In the genomic region with DNA sequence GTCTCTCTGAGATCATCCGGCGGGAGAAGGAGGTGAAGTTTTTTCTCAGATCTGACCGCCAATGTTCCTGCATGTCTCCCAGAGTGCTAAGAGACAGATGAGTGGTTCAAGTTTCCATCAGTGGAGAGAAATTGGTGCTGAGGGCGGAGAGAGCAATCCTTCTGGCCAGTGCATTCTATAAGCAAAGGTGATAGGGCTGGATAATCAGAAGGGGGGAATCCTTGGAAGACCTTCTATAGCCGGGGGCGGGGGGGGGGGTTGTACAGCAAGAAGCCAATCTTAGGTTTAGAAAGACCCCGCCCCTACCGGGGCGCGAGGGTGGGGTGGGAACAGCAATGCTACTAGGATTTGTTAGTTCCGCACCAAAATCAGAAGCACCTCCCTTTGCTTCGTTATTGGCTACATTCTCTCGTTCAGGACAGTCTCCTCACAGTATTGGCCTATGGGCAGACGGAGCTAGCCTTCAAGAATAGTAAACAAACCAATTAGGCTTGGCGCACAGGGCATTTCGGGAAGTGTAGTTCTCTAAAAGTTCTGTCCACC, we compare ENCODE assay signal across 8 mouse cellular contexts. TPM values are rescaled to one million over a fixed set of nuclear protein-coding genes. Genes with fewer than 3 reads are reported as not detected.
DNase-seq lines count a peak whose midpoint lies in the region; ATAC-seq and TF ChIP-seq lines count a peak whose summit lies in the region.

No protein-coding gene starts in this region.

- peak; percentile 71 for DNase-seq in c-Kit-negative CD71-positive TER-119-positive erythroid progenitor cells, embryonic 14.5 days (ENCODE audit: low read depth, low spot score)
- DNase-seq in forebrain, embryonic 10.5 days (ENCODE audit: extremely low spot score, low spot score), result peak; percentile 76
- peak; percentile 84 to 92 for DNase-seq in kidney, postnatal 25 days
- peak; percentile 86 to 89 (median 87) for DNase-seq in liver, embryonic 14.5 days (ENCODE audit: low read depth in 3 of 3, low spot score in 3 of 3)
- peak; percentile 79 for DNase-seq in neural tube, embryonic 11.5 days (ENCODE audit: low spot score)
- DNase-seq in stomach, postnatal 0 days (ENCODE audit: low spot score), result peak; percentile 78

- TF ChIP-seq CTCF in liver, embryonic 14.5 days (IDR thresholded peaks at IDR 0.05; ENCODE audit: low read depth), result no peak
- TF ChIP-seq CTCF in stomach, postnatal 0 days (IDR thresholded peaks at IDR 0.05; ENCODE audit: low read depth), result no peak

- H3K9me3 ChIP-seq in forebrain, embryonic 10.5 days, result no peaks in the 10 kb centered on the region
- H3K9me3 ChIP-seq in heart, embryonic 15.5 days (replicated peaks), result no peaks in the 10 kb centered on the region
- H3K9me3 ChIP-seq in liver, embryonic 14.5 days (ENCODE audit: control insufficient read depth, low read length), result no peaks in the 10 kb centered on the region
- H3K9me3 ChIP-seq in neural tube, embryonic 11.5 days (ENCODE audit: control insufficient read depth, low read length), result no peaks in the 10 kb centered on the region
- no peaks in the 10 kb centered on the region for H3K9me3 ChIP-seq in stomach, postnatal 0 days (ENCODE audit: control insufficient read depth, low read length)

- peak; percentile 93 for ATAC-seq in CD4-positive, CD25-positive, alpha-beta regulatory T cell, adult 4 months
- ATAC-seq in heart, embryonic 15.5 days (replicated peaks; ENCODE audit: insufficient number of reproducible peaks, insufficient read depth, low FRiP score, low read depth), result peak; percentile 84
- peak; percentile 85 for ATAC-seq in liver, embryonic 14.5 days (ENCODE audit: insufficient read depth)
- peak; percentile 87 for ATAC-seq in neural tube, embryonic 11.5 days (ENCODE audit: insufficient read depth, low FRiP score, low TSS enrichment)
- ATAC-seq in stomach, postnatal 0 days (ENCODE audit: low FRiP score, low TSS enrichment), result peak; percentile 95

- H3K36me3 ChIP-seq in forebrain, embryonic 10.5 days (replicated peaks), result no peaks in the 10 kb centered on the region
- H3K36me3 ChIP-seq in heart, embryonic 15.5 days, result no peaks in the 10 kb centered on the region
- no peaks in the 10 kb centered on the region for H3K36me3 ChIP-seq in liver, embryonic 14.5 days (replicated peaks; ENCODE audit: control insufficient read depth, insufficient read depth, low read depth)
- no peaks in the 10 kb centered on the region for H3K36me3 ChIP-seq in neural tube, embryonic 11.5 days (ENCODE audit: control insufficient read depth, insufficient read depth, low read length)
- H3K36me3 ChIP-seq in stomach, postnatal 0 days (ENCODE audit: control insufficient read depth, insufficient read depth, low read length), result no peaks in the 10 kb centered on the region

- H3K4me2 ChIP-seq in heart, embryonic 15.5 days, result peak overlapping the region; percentile 98
- H3K4me2 ChIP-seq in liver, embryonic 14.5 days (ENCODE audit: low read depth), result peak overlapping the region; percentile 99
- peak overlapping the region; percentile 90 for H3K4me2 ChIP-seq in neural tube, embryonic 11.5 days (ENCODE audit: low read depth)
- peak overlapping the region; percentile 95 for H3K4me2 ChIP-seq in stomach, postnatal 0 days (replicated peaks; ENCODE audit: low read depth)

- H3K27me3 ChIP-seq in forebrain, embryonic 10.5 days (ENCODE audit: poor library complexity, severe bottlenecking), result no peaks in the 10 kb centered on the region
- H3K27me3 ChIP-seq in heart, embryonic 15.5 days, result no peaks in the 10 kb centered on the region
- no peaks in the 10 kb centered on the region for H3K27me3 ChIP-seq in liver, embryonic 14.5 days (ENCODE audit: control insufficient read depth, insufficient read depth, low read length)
- no peaks in the 10 kb centered on the region for H3K27me3 ChIP-seq in neural tube, embryonic 11.5 days (ENCODE audit: control insufficient read depth, insufficient read depth, low read length)
- H3K27me3 ChIP-seq in stomach, postnatal 0 days (ENCODE audit: control insufficient read depth, insufficient read depth, low read length), result no peaks in the 10 kb centered on the region

- TF ChIP-seq EP300 in liver, embryonic 14.5 days (IDR thresholded peaks at IDR 0.05; ENCODE audit: low read depth), result no peak
- no peak for TF ChIP-seq EP300 in stomach, postnatal 0 days (optimal IDR thresholded peaks at IDR 0.05)

- under 1% methylated on average over 16 of the region's 16 CpGs for WGBS in forebrain, embryonic 10.5 days
- WGBS in heart, embryonic 15.5 days, result under 1% methylated on average over 16 of the region's 16 CpGs
- 2% methylated on average over 16 of the region's 16 CpGs for WGBS in liver, embryonic 14.5 days (ENCODE audit: insufficient replicate concordance)
- under 1% methylated on average over 16 of the region's 16 CpGs for WGBS in neural tube, embryonic 11.5 days
- 1% methylated on average over 16 of the region's 16 CpGs for WGBS in stomach, postnatal 0 days

- H3K4me3 ChIP-seq in forebrain, embryonic 10.5 days, result peak overlapping the region; percentile 84
- peak overlapping the region; percentile 91 for H3K4me3 ChIP-seq in heart, embryonic 15.5 days
- peak overlapping the region; percentile 75 to 84 for H3K4me3 ChIP-seq in liver, embryonic 14.5 days (ENCODE audit: insufficient read depth in 1 of 2, low read depth in 2 of 2, low read length in 2 of 2)
- peak overlapping the region; percentile 72 for H3K4me3 ChIP-seq in neural tube, embryonic 11.5 days (ENCODE audit: low read depth, low read length)
- H3K4me3 ChIP-seq in stomach, postnatal 0 days (ENCODE audit: low read depth, low read length), result peak overlapping the region; percentile 84

- peak overlapping the region; percentile 97 for H3K27ac ChIP-seq in forebrain, embryonic 10.5 days
- peak overlapping the region; percentile 94 for H3K27ac ChIP-seq in heart, embryonic 15.5 days
- H3K27ac ChIP-seq in liver, embryonic 14.5 days, result peak overlapping the region; percentile 24; the same call in 1 of the 2 replicates
- H3K27ac ChIP-seq in neural tube, embryonic 11.5 days (ENCODE audit: low read depth, low read length), result 0 out of 2 replicates have a peak overlapping the region, but pooled peaks have one; percentile 20
- H3K27ac ChIP-seq in stomach, postnatal 0 days (replicated peaks), result peak overlapping the region; percentile 96

- H3K9ac ChIP-seq in heart, embryonic 15.5 days, result peak overlapping the region; percentile 89
- H3K9ac ChIP-seq in liver, embryonic 14.5 days (replicated peaks), result peak overlapping the region; percentile 91
- peak overlapping the region; percentile 48; the same call in 1 of the 2 replicates for H3K9ac ChIP-seq in neural tube, embryonic 11.5 days (ENCODE audit: low read length)
- peak overlapping the region; percentile 89; the same call in 1 of the 2 replicates for H3K9ac ChIP-seq in stomach, postnatal 0 days (ENCODE audit: low read length)

- peaks cover 30% of the 10 kb centered on the region for H3K4me1 ChIP-seq in forebrain, embryonic 10.5 days
- H3K4me1 ChIP-seq in heart, embryonic 15.5 days (replicated peaks), result peaks cover 7% of the 10 kb centered on the region
- peaks cover 3 to 8% of the 10 kb centered on the region in 2 experiments for H3K4me1 ChIP-seq in liver, embryonic 14.5 days (replicated peaks; ENCODE audit: control insufficient read depth in 2 of 2, insufficient read depth in 2 of 2, low read length in 1 of 2)
- H3K4me1 ChIP-seq in neural tube, embryonic 11.5 days (ENCODE audit: control insufficient read depth, insufficient read depth, low read length), result peaks cover 5% of the 10 kb centered on the region
- H3K4me1 ChIP-seq in stomach, postnatal 0 days (replicated peaks; ENCODE audit: control insufficient read depth, insufficient read depth), result 0 out of 2 replicates have a peak, but pooled peaks cover 2% of the 10 kb centered on the region

RNA-seq across cellular contexts. Expression of a gene that starts 0.9 kb away (rescaled TPM):
- polyA plus RNA-seq in CD4-positive, CD25-positive, alpha-beta regulatory T cell, adult 4 months (2017; shearing (Covaris generic)), result 10 to 100 TPM; 10.0 to 10.4 TPM
- polyA plus RNA-seq in forebrain, embryonic 10.5 days (2016; fragmentation: Nextera tagmentation; extraction: Ambion mirVana), result 2.7 and 4.2 TPM in 2 replicates
- polyA plus RNA-seq in heart, embryonic 15.5 days (2015; fragmentation: Nextera tagmentation; extraction: Ambion mirVana), result 2.7 and 4.5 TPM in 2 replicates
- 3.2 and 4.6 TPM in 2 replicates for polyA plus RNA-seq in liver, embryonic 14.5 days (2012; rRNA removed)
- polyA plus RNA-seq in liver, embryonic 14.5 days (2014; fragmentation: Nextera tagmentation; extraction: Ambion mirVana), result 3.3 and 4.4 TPM in 2 replicates
- 5.5 and 6.7 TPM in 2 replicates for polyA plus RNA-seq in neural tube, embryonic 11.5 days (2014; fragmentation: Nextera tagmentation; extraction: Ambion mirVana)
- polyA plus RNA-seq in stomach, postnatal 0 days (2015; fragmentation: Nextera tagmentation; extraction: Ambion mirVana), result 2.8 and 3.3 TPM in 2 replicates

Comparison
In these comparisons a context has a peak if more than half of its experiments do, and no peak if none do; other contexts are left out.
1. Peak in every context shown above with its lines: DNase-seq, ATAC-seq, H3K4me3 ChIP-seq and H3K27ac ChIP-seq.
2. H3K27ac ChIP-seq: peak in every context shown above with its lines; median percentile 97 in forebrain, embryonic 10.5 days; 96 in stomach, postnatal 0 days; 94 in heart, embryonic 15.5 days; 24 in liver, embryonic 14.5 days; 20 in neural tube, embryonic 11.5 days.